Mouse (Mus musculus): Measurements from ENCODE around the gene Nrn1l. TPM values are rescaled to one million over a fixed set of nuclear protein-coding genes. Genes with fewer than 3 reads are reported as not detected.

Gene Nrn1l
- 3.4 and 3.6 TPM in 2 replicates for polyA plus RNA-seq (2021; fragmentation: Nextera tagmentation)
- long read RNA-seq, experiment 1: 0 reads
- long read RNA-seq, experiment 2: 0 reads

GRCm38 (mm10) chr8:105893339-105893738 lies at the start of gene Nrn1l:
Nrn1l (plus strand) TSS chr8:105893567.

GRCm38 (mm10) chr8:105853178-105853577 lies 40.2 kb upstream of the Nrn1l start, which contains the start of gene Cenpt:
Cenpt (minus strand) TSS chr8:105853278.

DNA sequence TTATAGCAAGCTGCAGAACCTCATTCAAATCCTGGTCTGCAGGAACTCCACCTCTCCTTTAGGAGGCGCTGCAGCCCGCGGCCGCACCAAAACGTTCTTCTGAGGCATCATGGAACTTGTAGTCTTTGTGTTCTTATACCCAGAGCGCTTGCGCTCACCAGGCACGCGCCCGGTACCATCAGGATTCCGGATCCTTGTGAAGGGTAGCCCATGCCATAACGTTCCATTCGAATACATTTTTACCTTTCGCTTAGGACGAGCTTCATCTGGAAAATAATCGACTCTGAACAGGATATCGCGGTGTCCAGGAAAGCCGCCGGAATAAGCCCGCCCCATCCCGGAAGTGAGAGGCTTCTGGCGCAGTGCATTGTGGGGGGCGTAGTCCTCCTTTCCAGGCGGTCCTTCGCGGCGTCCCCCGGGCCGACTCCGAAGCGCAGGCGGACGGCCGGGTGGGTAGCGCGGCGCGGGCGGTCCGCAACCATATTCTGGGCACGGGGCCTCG lies 38.6 kb upstream of the Nrn1l start, which contains the start of gene Thap11:
Gene Thap11 (plus strand): TSS at position 418 of the 502 bp plus-strand sequence.

GRCm38 (mm10) chr8:105860143-105860981 lies 33.0 kb upstream of the Nrn1l start, which contains the start of gene Nutf2:
Nutf2 (plus strand) TSS chr8:105860580.

DNA sequence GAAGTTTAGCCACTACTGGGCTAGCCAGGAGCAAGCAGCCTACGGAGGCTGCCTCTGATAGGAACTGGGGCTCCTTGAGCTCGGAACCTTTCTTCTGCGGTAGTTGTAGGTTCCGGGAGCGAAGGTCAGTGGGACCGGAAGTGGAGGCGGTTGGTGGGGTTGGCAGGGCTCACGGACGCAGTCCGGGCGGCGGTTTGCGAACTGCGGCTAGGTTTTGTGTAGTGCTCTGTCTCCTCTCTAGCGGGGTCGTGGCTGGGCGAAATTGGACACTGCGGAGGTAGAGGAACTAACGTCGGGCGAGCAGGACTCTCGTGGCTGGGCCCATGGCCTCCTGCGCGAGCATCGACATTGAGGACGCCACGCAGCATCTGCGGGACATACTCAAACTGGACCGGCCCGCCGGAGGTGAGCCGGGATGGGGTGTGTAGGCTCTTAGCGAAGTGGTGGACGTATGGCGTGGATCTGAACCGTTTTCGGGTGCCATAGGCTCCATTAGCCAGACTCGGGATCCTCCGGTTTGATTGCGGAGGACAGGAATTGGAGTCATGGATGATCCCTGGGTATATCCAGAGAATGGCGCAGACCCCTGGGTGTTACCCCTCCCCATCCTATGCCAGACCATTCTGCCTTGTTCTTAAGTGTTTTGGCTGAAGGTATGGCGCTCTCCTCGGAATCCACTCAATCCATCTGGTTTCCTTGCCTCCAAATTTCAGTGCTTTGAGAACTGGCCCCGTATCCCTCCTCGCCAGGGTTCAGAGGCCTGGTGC lies 12.4 kb upstream of the Nrn1l start, which contains the start of gene Edc4:
Gene Edc4 (plus strand): TSS at position 128 of the 767 bp plus-strand sequence.

GRCm38 (mm10) chr8:105900180-105900940 lies 7.0 kb downstream of the Nrn1l start, which contains the start of gene Pskh1:
Pskh1 (plus strand) TSS chr8:105900441.

DNA sequence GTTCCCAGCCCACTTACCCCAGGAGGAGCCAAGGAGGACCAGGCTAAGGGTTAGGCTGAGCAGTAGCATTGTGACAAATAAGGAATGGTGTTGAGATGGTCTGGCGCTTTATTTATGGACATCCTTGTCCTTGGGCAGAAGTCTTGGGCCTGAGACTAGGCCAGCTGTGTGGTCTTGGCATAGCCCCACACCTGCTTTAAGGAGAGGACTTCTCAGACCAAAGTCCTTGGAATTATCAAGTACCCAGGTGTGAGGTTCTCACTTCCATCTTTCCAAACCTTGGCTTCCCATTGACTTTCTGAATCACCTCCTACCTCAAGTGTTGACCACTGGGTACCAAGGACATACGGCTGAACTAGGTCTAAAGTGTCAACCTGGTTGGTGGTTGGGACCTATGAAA lies 40.4 kb downstream of the Nrn1l start, which contains the start of gene Ctrl:
Gene Ctrl (minus strand): TSS at position 101 of the 400 bp plus-strand sequence.

DNA sequence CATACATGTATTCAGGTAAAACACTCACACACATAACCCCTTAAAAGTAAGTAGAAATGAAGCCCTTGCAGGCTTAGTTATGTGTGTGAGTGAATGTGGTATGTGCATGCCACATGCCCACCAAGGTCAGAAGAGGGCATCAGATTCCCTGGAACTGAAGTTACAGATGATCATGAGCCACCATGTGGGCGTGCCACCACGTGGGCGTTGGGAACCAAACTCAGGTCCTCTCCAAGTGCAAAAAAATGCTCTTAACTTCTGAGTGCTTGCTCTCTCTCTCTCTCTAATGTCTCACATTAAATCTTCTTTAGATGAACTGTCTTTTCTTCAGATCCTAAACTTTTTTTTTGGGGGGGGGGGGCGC lies 44.9 kb downstream of the Nrn1l start, which contains the start of gene Psmb10:
Gene Psmb10 (minus strand): TSS at position 139 of the 364 bp plus-strand sequence.

GRCm38 (mm10) chr8:105943321-105943739 lies 50.0 kb downstream of the Nrn1l start, which contains the start of gene Lcat:
Lcat (minus strand) TSS chr8:105943382.

Other genes starting within 250 kb of the Nrn1l start
- gene Carmil2, start 207.3 kb upstream of the Nrn1l start, polyA plus RNA-seq (2021; fragmentation: Nextera tagmentation): 20.9 and 32.8 TPM in 2 replicates
- gene Acd, start 192.5 kb upstream of the Nrn1l start, polyA plus RNA-seq (2021; fragmentation: Nextera tagmentation): 32.5 and 41.3 TPM in 2 replicates
- 67.5 and 73.3 TPM in 2 replicates for gene Pard6a, start 192.4 kb upstream of the Nrn1l start, polyA plus RNA-seq (2021; fragmentation: Nextera tagmentation)
- 0.18 and 0.19 TPM in 2 replicates for gene 4933405L10Rik, start 185.9 kb upstream of the Nrn1l start, polyA plus RNA-seq (2021; fragmentation: Nextera tagmentation)
- 5.8 and 6.3 TPM in 2 replicates for gene Enkd1, start 185.4 kb upstream of the Nrn1l start, polyA plus RNA-seq (2021; fragmentation: Nextera tagmentation)
- gene Gfod2, start 134.9 kb upstream of the Nrn1l start, polyA plus RNA-seq (2021; fragmentation: Nextera tagmentation): 18.4 and 20.8 TPM in 2 replicates
- 3.1 TPM in 2 replicates for gene Ranbp10, start 66.2 kb upstream of the Nrn1l start, polyA plus RNA-seq (2021; fragmentation: Nextera tagmentation)
- 0.36 and 0.59 TPM in 2 replicates for gene Tsnaxip1, start 65.8 kb upstream of the Nrn1l start, polyA plus RNA-seq (2021; fragmentation: Nextera tagmentation)
- gene Cenpt, start 40.3 kb upstream of the Nrn1l start, polyA plus RNA-seq (2021; fragmentation: Nextera tagmentation): 10.9 and 12.0 TPM in 2 replicates
- 45.1 and 53.6 TPM in 2 replicates for gene Thap11, start 38.4 kb upstream of the Nrn1l start, polyA plus RNA-seq (2021; fragmentation: Nextera tagmentation)
- 144 and 150 TPM in 2 replicates for gene Nutf2, start 33.0 kb upstream of the Nrn1l start, polyA plus RNA-seq (2021; fragmentation: Nextera tagmentation)
- 19.7 and 20.7 TPM in 2 replicates for gene Edc4, start 12.7 kb upstream of the Nrn1l start, polyA plus RNA-seq (2021; fragmentation: Nextera tagmentation)
- 3.7 and 4.3 TPM in 2 replicates for gene Pskh1, start 6.9 kb downstream of the Nrn1l start, polyA plus RNA-seq (2021; fragmentation: Nextera tagmentation)
- gene Ctrl, start 40.3 kb downstream of the Nrn1l start, polyA plus RNA-seq (2021; fragmentation: Nextera tagmentation): not detected in 2 replicates
- 132 and 140 TPM in 2 replicates for gene Psmb10, start 44.9 kb downstream of the Nrn1l start, polyA plus RNA-seq (2021; fragmentation: Nextera tagmentation)
- gene Lcat, start 49.8 kb downstream of the Nrn1l start, polyA plus RNA-seq (2021; fragmentation: Nextera tagmentation): 27.6 and 35.6 TPM in 2 replicates
- gene Slc12a4, start 72.5 kb downstream of the Nrn1l start, polyA plus RNA-seq (2021; fragmentation: Nextera tagmentation): 11.5 and 14.0 TPM in 2 replicates
- gene Dpep3, start 85.9 kb downstream of the Nrn1l start, polyA plus RNA-seq (2021; fragmentation: Nextera tagmentation): not detected in 2 replicates
- 14.8 and 18.1 TPM in 2 replicates for gene Dus2, start 97.8 kb downstream of the Nrn1l start, polyA plus RNA-seq (2021; fragmentation: Nextera tagmentation)
- gene Dpep2nb, start 112.4 kb downstream of the Nrn1l start, polyA plus RNA-seq (2021; fragmentation: Nextera tagmentation): not detected in 2 replicates
- gene Ddx28, start 118.3 kb downstream of the Nrn1l start, polyA plus RNA-seq (2021; fragmentation: Nextera tagmentation): 16.3 and 18.7 TPM in 2 replicates
- 3.4 and 3.5 TPM in 2 replicates for gene Nfatc3, start 165.3 kb downstream of the Nrn1l start, polyA plus RNA-seq (2021; fragmentation: Nextera tagmentation)
- not detected in 2 replicates for gene Esrp2, start 243.4 kb downstream of the Nrn1l start, polyA plus RNA-seq (2021; fragmentation: Nextera tagmentation)